Mouse (Mus musculus) hindbrain, embryonic 13.5 days (tissue): ENCODE data around the gene Cela2a. TPM values are rescaled to one million over a fixed set of nuclear protein-coding genes. Genes with fewer than 3 reads are reported as not detected.
A peak's percentile ranks its signal among the peaks of the same experiment; 100 is the strongest.

ENCODE experiments used
- ATAC-seq: fragments of 200-750 bp; cut with Nextera tagmentation; 2 replicates; pipeline ENCODE4 v1.8.0; 2017; ENCODE audit warnings: moderate TSS enrichment; ENCODE audit not compliant: low FRiP score
- H3K27ac ChIP-seq: fragments of 300-500 bp; sonication (generic); 2 replicates; pipeline ENCODE4 v1.5.1; 2015; ENCODE audit warnings: inconsistent platforms, mild to moderate bottlenecking, moderate library complexity
- H3K27me3 ChIP-seq: fragments of 300-500 bp; sonication (generic); 2 replicates; pipeline ENCODE4 v1.6.1; 2015; ENCODE audit warnings: mild to moderate bottlenecking, inconsistent platforms
- H3K36me3 ChIP-seq: fragments of 300-500 bp; sonication (generic); 2 replicates; pipeline ENCODE4 v1.6.1; 2015; ENCODE audit warnings: mild to moderate bottlenecking, inconsistent platforms
- H3K4me1 ChIP-seq: fragments of 300-500 bp; sonication (generic); replicated peaks from 2 replicates; pipeline ENCODE4 v1.6.1; 2015; ENCODE audit warnings: inconsistent platforms
- H3K4me2 ChIP-seq: fragments of 300-500 bp; sonication (generic); 2 replicates; pipeline ENCODE4 v1.6.1; 2015; ENCODE audit warnings: inconsistent platforms, mild to moderate bottlenecking, moderate library complexity
- H3K4me3 ChIP-seq: fragments of 300-500 bp; sonication (generic); 2 replicates; pipeline ENCODE4 v1.5.1; 2015; ENCODE audit warnings: mild to moderate bottlenecking, inconsistent platforms
- H3K9ac ChIP-seq: fragments of 300-500 bp; sonication (generic); 2 replicates; pipeline ENCODE4 v1.6.1; 2015; ENCODE audit warnings: mild to moderate bottlenecking, inconsistent platforms
- H3K9me3 ChIP-seq: fragments of 300-500 bp; sonication (generic); 2 replicates; pipeline ENCODE4 v1.6.1; 2016; ENCODE audit warnings: inconsistent platforms
- WGBS: fragments of 180-500 bp; shearing (Covaris S2); methylation state at CpG from one replicate; pipeline ENCODE4 v1.1.7; 2015; 5-methylcytosine and 5-hydroxymethylcytosine counted together
- polyA plus RNA-seq: library from polyadenylated mRNA; unstranded; fragments of >200 nt; fragmentation: Nextera tagmentation; extraction: Ambion mirVana; gene quantifications from 2 replicates; pipeline ENCODE4 v1.2.1, GENCODE M21; 2015

The Cela2a gene
- polyA plus RNA-seq, 1 experiment from 2014 or later, result not detected

- Histone ChIP-seq H3K9me3 (no peaks in the 10 kb centered on the region), H3K36me3 (peaks cover 12% of the 10 kb centered on the region), H3K27ac (peak overlapping the region; percentile 90), H3K27me3 (no peaks in the 10 kb centered on the region), H3K4me3 (no peak overlapping the region), H3K4me1 (peaks cover 62% of the 10 kb centered on the region), H3K4me2 (peak overlapping the region; percentile 4; the same call in 1 of the 2 replicates), H3K9ac (peak overlapping the region; percentile 35; the same call in 1 of the 2 replicates)
- 0 out of 2 replicates have a peak, but pooled peaks have one; percentile 16 for ATAC-seq
- 25% methylated on average over 10 of the region's 10 CpGs for WGBS
Observed at GRCm38 (mm10) chr4:141866933-141867490, 41.1 kb upstream of the Cela2a start.

GRCm38 (mm10) chr4:141865600-141865999 is 39.6 kb upstream of the Cela2a start:
- Histone ChIP-seq H3K27ac (no peak overlapping the region), H3K4me1 (peaks cover 48% of the 10 kb centered on the region), H3K9ac (no peak overlapping the region), H3K36me3 (peaks cover 22% of the 10 kb centered on the region), H3K27me3 (no peaks in the 10 kb centered on the region), H3K4me2 (no peak overlapping the region), H3K9me3 (no peaks in the 10 kb centered on the region), H3K4me3 (no peak overlapping the region)
- WGBS, result 74% methylated on average over 5 of the region's 5 CpGs
- ATAC-seq, result no peak

GRCm38 (mm10) chr4:141865006-141865405 is 39.0 kb upstream of the Cela2a start:
- no peak overlapping the region for H3K9ac ChIP-seq
- peaks cover 28% of the 10 kb centered on the region for H3K36me3 ChIP-seq
- H3K27ac ChIP-seq, result no peak overlapping the region
- WGBS, result 96% methylated on average over 5 of the region's 5 CpGs
- H3K4me3 ChIP-seq, result no peak overlapping the region
- no peaks in the 10 kb centered on the region for H3K9me3 ChIP-seq
- peaks cover 42% of the 10 kb centered on the region for H3K4me1 ChIP-seq
- no peak for ATAC-seq
- H3K27me3 ChIP-seq, result no peaks in the 10 kb centered on the region
- H3K4me2 ChIP-seq, result no peak overlapping the region

- Histone ChIP-seq H3K27me3 (no peaks in the 10 kb centered on the region), H3K27ac (no peak overlapping the region), H3K4me2 (no peak overlapping the region), H3K9ac (no peak overlapping the region), H3K4me1 (peaks cover 37% of the 10 kb centered on the region), H3K36me3 (peaks cover 33% of the 10 kb centered on the region), H3K9me3 (no peaks in the 10 kb centered on the region), H3K4me3 (no peak overlapping the region)
- no peak for ATAC-seq
- WGBS, result 98% methylated on average over 8 of the region's 8 CpGs
Observed at GRCm38 (mm10) chr4:141864506-141864905, 38.5 kb upstream of the Cela2a start.

GRCm38 (mm10) chr4:141863726-141864280 is 37.8 kb upstream of the Cela2a start:
- Histone ChIP-seq H3K4me2 (no peak overlapping the region), H3K27ac (no peak overlapping the region), H3K36me3 (peaks cover 40% of the 10 kb centered on the region), H3K27me3 (no peaks in the 10 kb centered on the region), H3K4me3 (no peak overlapping the region), H3K4me1 (peaks cover 30% of the 10 kb centered on the region), H3K9me3 (no peaks in the 10 kb centered on the region), H3K9ac (no peak overlapping the region)
- ATAC-seq, result no peak
- WGBS, result 93% methylated on average over 7 of the region's 7 CpGs

GRCm38 (mm10) chr4:141862867-141863266 is 36.9 kb upstream of the Cela2a start:
- H3K27ac ChIP-seq, result no peak overlapping the region
- no peak overlapping the region for H3K4me3 ChIP-seq
- no peak overlapping the region for H3K4me2 ChIP-seq
- peaks cover 44% of the 10 kb centered on the region for H3K36me3 ChIP-seq
- WGBS, result 86% methylated on average over 5 of the region's 5 CpGs
- no peak for ATAC-seq
- no peaks in the 10 kb centered on the region for H3K27me3 ChIP-seq
- no peak overlapping the region for H3K9ac ChIP-seq
- H3K9me3 ChIP-seq, result no peaks in the 10 kb centered on the region
- H3K4me1 ChIP-seq, result peaks cover 22% of the 10 kb centered on the region

GRCm38 (mm10) chr4:141861591-141862295 is 35.8 kb upstream of the Cela2a start:
- H3K4me2 ChIP-seq, result no peak overlapping the region
- peaks cover 44% of the 10 kb centered on the region for H3K36me3 ChIP-seq
- H3K4me3 ChIP-seq, result no peak overlapping the region
- no peak overlapping the region for H3K27ac ChIP-seq
- no peak overlapping the region for H3K9ac ChIP-seq
- H3K4me1 ChIP-seq, result peaks cover 15% of the 10 kb centered on the region
- 92% methylated on average over 17 of the region's 17 CpGs for WGBS
- ATAC-seq, result no peak
- H3K27me3 ChIP-seq, result no peaks in the 10 kb centered on the region
- no peaks in the 10 kb centered on the region for H3K9me3 ChIP-seq

GRCm38 (mm10) chr4:141860246-141860841 is 34.4 kb upstream of the Cela2a start:
- Histone ChIP-seq H3K9ac (no peak overlapping the region), H3K36me3 (peaks cover 44% of the 10 kb centered on the region), H3K4me2 (no peak overlapping the region), H3K4me3 (no peak overlapping the region), H3K27me3 (no peaks in the 10 kb centered on the region), H3K9me3 (no peaks in the 10 kb centered on the region), H3K27ac (no peak overlapping the region), H3K4me1 (peaks cover 8% of the 10 kb centered on the region; the same call in 1 of the 2 replicates)
- no peak for ATAC-seq
- WGBS, result 64% methylated on average over 18 of the region's 19 CpGs

- no peak overlapping the region for H3K4me2 ChIP-seq
- no peak for ATAC-seq
- WGBS, result 92% methylated on average over 14 of the region's 14 CpGs
Observed at GRCm38 (mm10) chr4:141859351-141859750, 33.4 kb upstream of the Cela2a start.

GRCm38 (mm10) chr4:141858501-141858900 is 32.5 kb upstream of the Cela2a start:
- Histone ChIP-seq H3K4me3 (no peak overlapping the region), H3K4me2 (no peak overlapping the region), H3K36me3 (peaks cover 38% of the 10 kb centered on the region), H3K27me3 (no peaks in the 10 kb centered on the region), H3K4me1 (0 out of 2 replicates have a peak, but pooled peaks cover 4% of the 10 kb centered on the region), H3K9me3 (no peaks in the 10 kb centered on the region), H3K9ac (no peak overlapping the region), H3K27ac (no peak overlapping the region)
- WGBS, result 91% methylated on average over 20 of the region's 20 CpGs
- ATAC-seq, result no peak

More at GRCm38 (mm10) chr4:141859351-141859750, 33.4 kb upstream of the Cela2a start:
- no peaks in the 10 kb centered on the region for H3K9me3 ChIP-seq
- H3K36me3 ChIP-seq, result peaks cover 41% of the 10 kb centered on the region
- no peaks in the 10 kb centered on the region for H3K27me3 ChIP-seq
- no peak overlapping the region for H3K9ac ChIP-seq
- H3K4me1 ChIP-seq, result peaks cover 8% of the 10 kb centered on the region; the same call in 1 of the 2 replicates
- H3K27ac ChIP-seq, result no peak overlapping the region
- H3K4me3 ChIP-seq, result no peak overlapping the region

GRCm38 (mm10) chr4:141857422-141857930 is 31.5 kb upstream of the Cela2a start:
- H3K27me3 ChIP-seq, result no peaks in the 10 kb centered on the region
- H3K4me2 ChIP-seq, result no peak overlapping the region
- H3K27ac ChIP-seq, result no peak overlapping the region
- no peak overlapping the region for H3K9ac ChIP-seq
- peaks cover 38% of the 10 kb centered on the region for H3K36me3 ChIP-seq
- WGBS, result 21% methylated on average over 10 of the region's 10 CpGs
- H3K4me1 ChIP-seq, result 0 out of 2 replicates have a peak, but pooled peaks cover 4% of the 10 kb centered on the region
- no peaks in the 10 kb centered on the region for H3K9me3 ChIP-seq
- H3K4me3 ChIP-seq, result no peak overlapping the region
- ATAC-seq, result peak; percentile 71

- Histone ChIP-seq H3K9me3 (no peaks in the 10 kb centered on the region), H3K4me1 (0 out of 2 replicates have a peak, but pooled peaks cover 4% of the 10 kb centered on the region), H3K9ac (no peak overlapping the region), H3K4me2 (no peak overlapping the region), H3K27me3 (no peaks in the 10 kb centered on the region), H3K36me3 (0 out of 2 replicates have a peak, but pooled peaks cover under 1% of the 10 kb centered on the region), H3K4me3 (no peak overlapping the region), H3K27ac (no peak overlapping the region)
- 81% methylated on average over 9 of the region's 9 CpGs for WGBS
- no peak for ATAC-seq
Observed at GRCm38 (mm10) chr4:141853437-141853836, 27.5 kb upstream of the Cela2a start.
